Mouse (Mus musculus) hindbrain, postnatal 0 days (tissue): ENCODE data around the gene Ninl. TPM values are rescaled to one million over a fixed set of nuclear protein-coding genes. Genes with fewer than 3 reads are reported as not detected.
"Not testable (repeated sequence)": the region's sequence is repeated elsewhere in the genome, so short reads cannot be mapped to it uniquely, and the experiment has no call there.

Experiments used
- ATAC-seq: fragments of 200-750 bp; cut with Nextera tagmentation; 2 replicates; pipeline ENCODE4 v1.8.0; 2017; ENCODE audit warnings: mild to moderate bottlenecking, moderate TSS enrichment, moderate library complexity
- DNase-seq: peaks from one replicate; pipeline ENCODE4 v3.0.0-alpha.2; 2015; ENCODE audit warnings: low spot score
- H3K27ac ChIP-seq: fragments of 300-500 bp; sonication (generic); 2 replicates; pipeline ENCODE4 v1.5.1; 2014; ENCODE audit warnings: mild to moderate bottlenecking
- H3K27me3 ChIP-seq: fragments of 300-500 bp; sonication (generic); 2 replicates; pipeline ENCODE4 v1.6.1; 2014; ENCODE audit warnings: low read length, mixed read lengths; ENCODE audit not compliant: insufficient read depth
- H3K36me3 ChIP-seq: fragments of 300-500 bp; sonication (generic); 2 replicates; pipeline ENCODE4 v1.6.1; 2014; ENCODE audit warnings: low read length, mixed read lengths; ENCODE audit not compliant: insufficient read depth
- H3K4me1 ChIP-seq: fragments of 300-500 bp; sonication (generic); 2 replicates; pipeline ENCODE4 v1.6.1; 2014; ENCODE audit warnings: antibody characterized with exemption, low read length, mixed read lengths; ENCODE audit not compliant: insufficient read depth
- H3K4me2 ChIP-seq: fragments of 300-500 bp; sonication (generic); 2 replicates; pipeline ENCODE4 v1.6.1; 2014; ENCODE audit warnings: low read depth, mild to moderate bottlenecking, low read length, moderate library complexity, mixed read lengths
- H3K4me3 ChIP-seq: fragments of 300-500 bp; sonication (generic); 2 replicates; pipeline ENCODE4 v1.5.1; 2014; ENCODE audit warnings: low read length
- H3K9ac ChIP-seq: fragments of 300-500 bp; sonication (generic); replicated peaks from 2 replicates; pipeline ENCODE4 v1.6.1; 2014; ENCODE audit warnings: mild to moderate bottlenecking, low read length, moderate library complexity, mixed read lengths
- H3K9me3 ChIP-seq: fragments of 300-500 bp; sonication (generic); 2 replicates; pipeline ENCODE4 v1.6.1; 2016; ENCODE audit warnings: low read length, mixed read lengths
- CTCF ChIP-seq: IDR thresholded peaks from 2 replicates; pipeline ENCODE4 v1.5.1; 2016; ENCODE audit warnings: antibody characterized with exemption, control low read depth, low read depth
- WGBS: fragments of 180-500 bp; shearing (Covaris S2); extraction: QIAGEN DNeasy Blood & Tissue Kit; methylation state at CpG from one replicate; pipeline ENCODE4 v1.1.7; 2014; 5-methylcytosine and 5-hydroxymethylcytosine counted together
- polyA plus RNA-seq: library from polyadenylated mRNA; unstranded; fragments of >200 nt; fragmentation: Nextera tagmentation; extraction: Ambion mirVana; gene quantifications from 2 replicates; pipeline ENCODE4 v1.2.1, GENCODE M21; 2015
- total RNA-seq: library from RNA; depleted of rRNA; stranded (reverse); fragments of >200 nt; gene quantifications from 2 replicates; pipeline ENCODE4 v1.2.3, GENCODE M21; 2014

The Ninl gene
- total and polyA plus RNA-seq, 2 experiments from 2014 or later = 2.7 to 3.1 TPM

DNA sequence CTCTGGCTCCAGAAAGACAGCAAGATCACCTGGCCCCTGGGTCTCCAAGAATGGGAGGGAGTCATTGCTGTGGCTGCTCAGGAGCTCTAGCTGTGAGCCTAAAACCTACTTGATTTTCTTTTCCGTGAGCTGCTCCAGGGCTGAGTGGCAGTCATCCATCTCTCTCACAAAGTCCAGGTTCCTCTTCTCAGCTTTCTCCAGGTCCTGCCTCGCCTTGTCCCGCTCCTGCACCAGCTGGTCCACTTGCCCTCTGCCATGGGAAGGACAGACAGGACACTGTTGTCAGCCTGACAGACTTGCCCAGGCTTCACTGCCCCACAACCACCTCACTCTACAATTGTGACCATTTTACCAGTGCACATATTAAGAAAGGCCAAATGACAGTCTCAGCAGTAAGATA, 75.9 kb downstream of the Ninl start:
- no peak for ATAC-seq
- 95% methylated on average over 3 of the region's 3 CpGs for WGBS
- H3K36me3 ChIP-seq = no peaks in the 10 kb centered on the region

DNA sequence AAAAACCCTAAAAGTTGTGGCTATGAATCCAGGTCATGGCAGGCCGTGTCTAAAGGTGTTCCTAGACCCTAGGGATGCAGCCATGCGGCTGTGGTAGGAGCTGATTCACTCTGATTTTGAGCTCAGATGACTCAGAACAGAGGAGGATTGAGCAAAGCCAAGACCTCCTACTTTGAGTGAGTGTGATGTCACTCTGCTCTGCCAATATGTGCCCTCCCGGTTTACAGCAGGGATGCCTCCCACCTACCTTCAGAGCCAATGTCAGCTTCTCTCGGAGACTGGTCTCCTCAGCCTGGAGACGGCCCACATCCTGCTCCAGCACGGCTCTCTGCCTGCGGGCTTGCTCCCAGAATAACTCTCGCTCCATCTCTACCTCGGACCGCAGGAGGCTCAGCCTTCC, 79.7 kb downstream of the Ninl start:
- H3K4me3 ChIP-seq = no peak overlapping the region
- no peak overlapping the region for H3K27ac ChIP-seq
- H3K9me3 ChIP-seq = no peaks in the 10 kb centered on the region
- no peak overlapping the region for H3K9ac ChIP-seq
- no peak overlapping the region for H3K4me2 ChIP-seq
- H3K36me3 ChIP-seq = no peaks in the 10 kb centered on the region
- no peaks in the 10 kb centered on the region for H3K27me3 ChIP-seq
- 93% methylated on average over 10 of the region's 10 CpGs for WGBS
- DNase-seq (no peak), ATAC-seq (no peak)
- no peak for TF ChIP-seq CTCF
- no peaks in the 10 kb centered on the region for H3K4me1 ChIP-seq

More for the DNA sequence above, 75.9 kb downstream of the Ninl start:
- Histone ChIP-seq H3K4me1 (no peaks in the 10 kb centered on the region), H3K27me3 (no peaks in the 10 kb centered on the region), H3K27ac (no peak overlapping the region), H3K4me3 (no peak overlapping the region), H3K9me3 (no peaks in the 10 kb centered on the region), H3K4me2 (no peak overlapping the region), H3K9ac (no peak overlapping the region)
- DNase-seq = no peak
- no peak for TF ChIP-seq CTCF

DNA sequence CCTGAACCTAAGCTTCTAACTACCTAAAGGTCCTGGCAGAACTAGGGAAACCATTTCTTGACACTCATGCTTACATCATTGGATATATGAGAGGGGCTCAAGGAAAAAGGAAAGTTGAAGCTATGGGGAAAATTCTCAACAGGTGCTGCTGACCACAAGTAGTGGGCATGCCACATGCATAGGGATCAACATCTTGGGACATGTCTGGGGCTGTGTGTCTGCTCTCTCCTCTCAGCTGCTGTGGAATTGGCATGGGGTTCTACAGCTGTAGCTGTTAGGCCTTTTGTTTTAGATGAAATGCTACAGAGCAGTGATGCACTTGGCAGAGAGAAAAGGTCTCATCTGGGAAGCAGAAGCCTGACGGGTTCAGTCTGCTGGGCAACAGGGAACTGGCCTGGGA, 83.3 kb downstream of the Ninl start:
- H3K4me1 ChIP-seq = no peaks in the 10 kb centered on the region
- no peaks in the 10 kb centered on the region for H3K9me3 ChIP-seq
- H3K4me2 ChIP-seq = no peak overlapping the region
- no peak overlapping the region for H3K4me3 ChIP-seq
- H3K27ac ChIP-seq = no peak overlapping the region
- no peak for DNase-seq
- H3K27me3 ChIP-seq = no peaks in the 10 kb centered on the region
- no peaks in the 10 kb centered on the region for H3K36me3 ChIP-seq
- no peak overlapping the region for H3K9ac ChIP-seq
- TF ChIP-seq CTCF = no peak
- WGBS = 50% methylated on average over 1 of the region's 1 CpGs
- ATAC-seq = no peak

DNA sequence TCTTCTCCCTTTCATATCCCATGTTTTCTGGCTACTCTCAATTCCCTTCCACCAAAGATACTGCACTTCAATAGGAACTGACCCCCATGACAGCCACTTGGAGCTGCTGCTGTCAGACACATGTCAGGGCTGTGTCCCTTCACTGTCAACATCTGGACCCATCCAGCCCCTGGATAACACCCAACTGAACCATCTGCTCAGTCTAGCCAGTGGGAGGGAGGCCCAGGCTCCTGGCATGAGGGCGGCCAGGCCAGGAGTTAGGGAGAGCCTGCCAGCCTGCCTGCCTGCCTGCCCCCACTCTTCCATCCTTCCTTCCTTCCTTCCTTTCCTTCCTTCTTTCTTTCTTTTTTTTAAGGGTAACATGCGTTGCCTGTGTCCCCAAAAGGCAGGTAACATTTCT, 88.0 kb downstream of the Ninl start:
- ATAC-seq = no peak
- Histone ChIP-seq H3K9me3 (no peaks in the 10 kb centered on the region), H3K36me3 (no peaks in the 10 kb centered on the region), H3K4me2 (no peak overlapping the region), H3K4me1 (no peaks in the 10 kb centered on the region), H3K9ac (no peak overlapping the region), H3K27me3 (no peaks in the 10 kb centered on the region), H3K4me3 (no peak overlapping the region), H3K27ac (no peak overlapping the region)
- DNase-seq = no peak
- 84% methylated on average over 2 of the region's 2 CpGs for WGBS
- TF ChIP-seq CTCF = no peak

DNA sequence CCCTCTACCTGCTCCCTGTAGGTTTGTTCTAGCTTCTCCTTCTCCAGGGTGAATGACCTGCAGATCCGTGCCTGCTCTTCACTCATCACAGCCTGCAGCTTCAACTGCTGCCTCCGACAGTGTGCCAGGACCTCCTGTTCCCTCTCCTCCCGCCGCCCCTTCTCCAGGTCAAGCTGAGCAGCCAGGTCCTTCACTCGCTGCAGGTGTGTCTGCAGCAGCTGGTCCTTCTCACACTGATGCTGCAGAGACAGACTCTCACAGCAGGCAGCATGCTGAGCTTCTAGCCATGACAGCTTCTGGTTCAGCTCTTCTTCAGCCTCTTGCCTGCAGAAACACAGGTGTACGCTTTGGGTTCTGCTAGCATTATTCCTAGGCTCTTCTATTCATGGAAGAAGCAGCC, 89.1 kb downstream of the Ninl start:
- Histone ChIP-seq H3K9me3 (no peaks in the 10 kb centered on the region), H3K27ac (peak overlapping the region; percentile 15; the same call in 1 of the 2 replicates), H3K4me1 (no peaks in the 10 kb centered on the region), H3K4me2 (no peak overlapping the region), H3K4me3 (no peak overlapping the region), H3K27me3 (no peaks in the 10 kb centered on the region), H3K36me3 (no peaks in the 10 kb centered on the region), H3K9ac (no peak overlapping the region)
- TF ChIP-seq CTCF = no peak
- WGBS = 88% methylated on average over 6 of the region's 6 CpGs
- DNase-seq = no peak
- ATAC-seq = peak; percentile 14; the same call in 1 of the 2 replicates

DNA sequence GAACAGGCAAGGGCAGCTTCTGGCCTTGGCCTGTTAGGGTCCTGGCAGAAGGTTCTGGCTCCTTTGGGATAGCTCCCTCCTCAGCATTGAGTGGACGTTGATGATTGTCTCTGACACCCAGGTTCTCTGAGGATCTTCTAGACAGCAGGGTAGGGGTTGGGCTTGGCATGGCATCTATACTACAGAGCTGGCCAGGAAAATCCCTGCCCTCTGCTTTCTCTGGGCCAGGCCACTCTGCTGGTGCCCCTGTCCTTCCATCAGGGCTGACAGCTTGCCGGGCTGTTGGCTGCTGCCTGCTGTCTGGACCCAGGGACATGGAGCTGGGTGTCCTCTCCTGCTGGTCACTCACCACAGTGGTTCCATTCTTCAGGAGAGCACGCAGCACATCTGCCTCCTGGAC, 89.5 kb downstream of the Ninl start:
- no peak overlapping the region for H3K9ac ChIP-seq
- no peaks in the 10 kb centered on the region for H3K36me3 ChIP-seq
- no peaks in the 10 kb centered on the region for H3K9me3 ChIP-seq
- DNase-seq = peak; percentile 12
- H3K4me1 ChIP-seq = no peaks in the 10 kb centered on the region
- no peak overlapping the region for H3K4me3 ChIP-seq
- ATAC-seq = peak; percentile 67
- H3K27ac ChIP-seq = 0 out of 2 replicates have a peak overlapping the region, but pooled peaks have one; percentile 15
- no peak overlapping the region for H3K4me2 ChIP-seq
- WGBS = 84% methylated on average over 3 of the region's 3 CpGs
- TF ChIP-seq CTCF = no peak
- H3K27me3 ChIP-seq = no peaks in the 10 kb centered on the region

DNA sequence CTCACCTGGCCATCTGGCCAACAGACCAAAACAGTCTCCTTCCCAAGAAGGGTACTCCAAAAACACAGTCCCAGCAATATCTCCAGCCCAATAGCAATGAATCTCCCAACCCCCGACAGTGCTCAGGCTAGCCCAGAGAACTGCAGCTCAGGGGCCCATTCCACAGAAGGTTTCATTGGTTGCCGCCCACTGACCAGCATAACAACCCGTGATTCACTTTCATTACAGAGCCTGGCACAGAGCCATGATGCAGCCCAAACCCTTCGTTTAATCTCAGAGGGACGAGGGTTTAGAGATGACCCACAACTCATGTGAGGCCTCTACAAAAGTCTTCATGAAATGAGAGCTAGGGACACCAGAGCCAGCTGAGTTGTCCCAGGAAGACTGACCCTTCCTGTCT, 90.4 kb downstream of the Ninl start:
- 76% methylated on average over 5 of the region's 5 CpGs for WGBS
- no peaks in the 10 kb centered on the region for H3K9me3 ChIP-seq
- H3K36me3 ChIP-seq = no peaks in the 10 kb centered on the region
- H3K4me1 ChIP-seq = no peaks in the 10 kb centered on the region
- no peak for TF ChIP-seq CTCF
- ATAC-seq (no peak), DNase-seq (no peak)
- H3K27ac ChIP-seq = no peak overlapping the region
- no peaks in the 10 kb centered on the region for H3K27me3 ChIP-seq
- no peak overlapping the region for H3K4me2 ChIP-seq
- H3K9ac ChIP-seq = no peak overlapping the region
- no peak overlapping the region for H3K4me3 ChIP-seq

DNA sequence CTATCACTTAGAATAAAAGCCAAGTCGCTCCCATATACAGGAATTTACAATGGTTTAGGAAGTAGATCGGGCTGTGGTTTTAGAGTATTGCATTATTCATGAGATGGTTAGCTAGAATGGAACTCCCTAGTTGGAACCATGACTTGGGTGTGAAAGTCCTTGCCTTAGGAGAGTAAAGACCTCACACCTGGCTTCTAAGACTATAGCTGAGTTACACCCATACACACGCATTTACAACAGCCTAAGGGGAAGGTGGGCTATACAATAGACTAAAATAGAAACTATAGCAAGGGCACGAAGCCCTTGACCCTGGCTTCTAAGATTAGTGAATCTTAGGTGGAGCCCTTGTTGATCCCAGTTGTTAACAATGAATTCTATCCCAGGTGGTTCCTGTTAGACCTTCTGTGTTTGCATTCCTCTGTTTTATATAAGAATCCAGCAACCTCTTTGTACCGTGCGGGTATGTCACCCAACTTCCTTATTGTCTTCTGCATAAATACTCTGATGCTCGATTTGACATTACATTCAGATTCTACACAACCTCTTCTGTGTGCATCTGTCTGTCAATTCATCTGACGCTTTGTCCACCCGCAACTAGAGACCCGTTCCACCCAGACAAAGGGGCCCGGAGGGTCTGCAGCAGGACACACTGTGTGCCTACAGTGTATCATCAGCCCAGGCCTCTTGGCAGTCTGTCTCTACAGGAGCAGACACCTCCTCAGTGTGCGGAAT, 91.1 kb downstream of the Ninl start:
- H3K9me3 ChIP-seq, H3K9ac ChIP-seq, H3K27ac ChIP-seq, H3K4me2 ChIP-seq, DNase-seq, ATAC-seq, H3K36me3 ChIP-seq, H3K27me3 ChIP-seq, H3K4me1 ChIP-seq, H3K4me3 ChIP-seq: not testable (repeated sequence)
- 84% methylated on average over 12 of the region's 12 CpGs for WGBS

DNA sequence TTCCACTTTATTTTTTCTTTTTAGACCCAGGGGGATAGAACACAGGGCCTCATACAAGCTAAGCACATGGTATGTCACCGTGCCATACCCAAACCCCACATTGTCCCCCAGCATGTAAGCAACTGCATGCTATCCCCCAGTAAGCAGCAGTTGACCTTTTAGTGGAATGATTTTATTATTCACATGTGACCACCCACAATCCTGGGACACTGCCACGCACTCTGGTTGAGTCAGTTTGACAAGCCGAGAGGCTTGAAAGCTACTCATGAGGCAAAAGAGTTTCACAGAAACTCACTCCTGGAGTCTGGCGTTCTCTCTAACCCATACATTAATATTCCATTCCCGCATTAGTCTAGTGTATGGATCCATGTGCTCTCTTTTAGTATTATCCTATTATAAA, 91.8 kb downstream of the Ninl start:
- not testable (repeated sequence) for H3K27ac ChIP-seq, ATAC-seq, H3K4me3 ChIP-seq, H3K9me3 ChIP-seq, H3K4me1 ChIP-seq, H3K36me3 ChIP-seq, H3K27me3 ChIP-seq, DNase-seq, H3K9ac ChIP-seq, H3K4me2 ChIP-seq
- WGBS = 86% methylated on average over 5 of the region's 5 CpGs
